Mouse (Mus musculus): Measurements from ENCODE around the gene Ell2.

Gene Ell2

DNA sequence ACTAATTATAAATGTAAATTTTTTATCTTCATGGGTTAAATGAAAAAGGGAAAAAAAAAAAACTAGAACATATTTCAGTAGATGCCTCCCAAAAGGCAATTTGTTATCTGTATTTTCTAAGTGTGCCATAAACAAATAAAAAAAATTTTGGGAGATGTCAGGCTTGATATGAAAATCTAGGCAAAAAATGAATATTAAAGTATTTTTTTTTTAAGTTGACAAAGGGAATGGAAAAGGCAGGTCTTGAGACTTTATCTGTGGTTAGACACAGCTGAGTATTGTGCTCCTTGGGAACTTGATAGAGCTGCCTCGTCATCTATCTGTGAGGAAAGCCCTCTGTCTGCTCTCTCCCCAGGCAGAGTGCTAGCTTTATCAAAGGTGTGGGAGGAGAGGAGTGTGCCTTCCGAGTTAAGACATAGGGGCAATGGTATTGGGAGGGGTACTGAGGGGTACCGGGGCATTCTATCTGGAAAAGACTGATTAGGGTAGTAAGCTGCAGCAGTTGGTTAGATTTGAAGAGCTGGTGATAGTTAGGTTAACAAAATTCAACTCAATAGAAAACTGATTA lies 27.1 kb downstream of the Ell2 start:
- DNase-seq: no peak

DNA sequence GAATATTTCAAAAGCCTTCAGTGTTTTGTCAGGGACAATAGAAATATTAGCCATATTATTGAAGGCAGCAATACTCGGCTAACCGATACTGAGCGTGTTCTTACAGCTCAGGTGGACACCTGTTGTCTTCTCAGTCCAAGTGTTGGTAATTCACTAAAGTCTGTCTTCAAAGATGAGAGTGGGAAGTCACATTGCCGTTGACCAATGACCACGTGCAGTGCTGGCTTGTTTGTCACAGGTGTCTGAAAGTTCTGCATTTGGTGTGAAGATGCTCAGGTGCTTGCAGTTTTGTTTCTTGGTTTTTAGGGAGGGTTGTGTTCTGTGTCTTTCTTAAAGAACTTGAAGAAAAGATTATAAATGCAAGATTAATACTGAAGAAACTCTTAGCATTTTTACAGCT lies 27.7 kb downstream of the Ell2 start:
- no peak for DNase-seq

DNA sequence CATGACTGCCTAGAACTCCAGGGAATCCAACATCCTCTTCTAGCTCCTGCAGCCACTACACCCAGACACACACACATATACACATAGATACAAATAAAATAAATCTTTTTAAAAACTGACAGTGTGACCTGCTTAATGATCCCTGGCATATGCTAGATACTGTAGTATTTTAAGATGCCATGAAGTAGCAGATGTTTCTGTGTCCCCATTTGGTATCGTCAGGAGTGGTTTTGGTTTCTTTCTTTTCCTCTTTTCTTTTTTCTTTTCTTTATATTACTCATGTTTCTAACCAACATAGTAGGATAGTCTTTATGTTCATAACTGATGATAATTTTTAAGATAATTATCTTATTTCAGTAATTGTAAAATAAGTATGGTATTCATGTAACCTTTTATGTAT lies 29.0 kb downstream of the Ell2 start:
- DNase-seq: no peak

DNA sequence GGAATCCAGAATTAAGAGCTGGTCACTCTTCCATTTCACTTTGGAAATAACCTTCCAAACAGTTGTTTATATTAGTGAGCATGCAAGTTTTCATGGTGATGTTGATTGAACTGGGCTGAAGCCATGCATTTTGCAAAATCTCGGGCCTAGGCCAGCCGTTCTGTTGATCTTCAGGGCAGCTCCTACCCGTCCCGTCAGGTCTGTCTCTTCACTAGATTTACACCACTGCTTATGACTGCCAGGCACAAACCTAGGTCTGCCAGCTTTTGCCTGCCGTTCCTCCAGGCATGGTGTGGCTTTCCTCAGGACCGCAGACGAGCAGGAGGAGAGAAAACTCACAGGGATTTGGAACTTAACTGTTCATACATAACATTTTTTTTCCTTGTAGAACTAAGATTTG lies 31.4 kb downstream of the Ell2 start:
- no peak for DNase-seq

DNA sequence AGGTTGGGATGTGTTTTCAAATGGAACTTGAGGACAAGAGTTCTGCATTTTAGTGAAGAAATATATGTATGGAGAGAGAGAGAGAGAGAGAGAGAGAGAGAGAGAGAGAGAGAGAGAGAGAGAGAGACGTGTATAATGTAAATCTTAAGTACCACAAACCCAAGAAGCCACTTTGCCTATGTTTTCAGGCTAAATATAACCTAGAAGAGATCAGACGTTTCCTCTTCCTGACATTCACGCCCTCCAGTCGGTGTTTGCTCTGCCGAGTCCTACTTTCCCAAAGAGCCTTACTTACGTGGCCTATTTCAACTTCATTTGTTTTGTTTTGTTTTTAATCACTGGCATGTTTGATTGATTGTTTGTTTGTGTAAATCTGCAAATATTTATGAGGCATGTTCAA lies 32.0 kb downstream of the Ell2 start:
- no peak for DNase-seq

DNA sequence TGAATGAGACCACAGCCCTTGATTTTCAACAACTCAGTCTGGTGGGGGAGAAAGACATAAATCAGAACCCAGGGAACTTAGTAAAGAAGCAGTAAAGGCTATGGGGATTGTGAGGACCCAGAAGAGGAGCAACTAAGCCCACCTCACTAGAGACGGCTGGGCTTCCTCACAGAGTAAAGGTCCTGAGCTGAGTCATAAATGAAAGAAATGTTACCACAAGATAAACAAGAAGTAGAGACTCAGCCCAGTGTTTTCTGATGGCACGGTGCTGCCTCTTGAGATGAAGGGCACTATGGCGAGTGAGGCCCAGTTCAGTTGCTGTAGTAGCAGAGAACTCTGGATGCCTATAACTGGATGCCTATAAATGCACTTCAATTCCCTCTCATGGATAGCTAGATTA lies 32.4 kb downstream of the Ell2 start:
- no peak for DNase-seq

DNA sequence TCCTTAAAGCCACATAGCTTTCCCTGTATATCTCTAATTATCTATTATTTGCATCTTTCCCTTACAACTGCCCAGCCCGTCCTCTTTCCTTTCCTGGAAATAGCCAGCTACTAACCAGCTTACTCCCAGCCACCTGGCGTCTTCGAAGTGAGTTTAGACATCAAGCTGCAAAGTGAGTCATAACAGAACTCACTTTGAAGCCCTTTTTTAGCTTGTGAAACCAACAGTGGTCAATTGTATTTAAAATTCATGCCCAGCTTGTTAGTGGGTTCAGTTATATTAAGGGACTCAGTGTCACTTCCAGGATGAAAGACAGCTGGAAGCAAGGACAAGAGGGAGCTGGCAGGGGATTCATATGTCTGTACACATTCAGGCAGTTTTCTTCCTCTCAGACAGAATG lies 33.5 kb downstream of the Ell2 start:
- no peak for DNase-seq

DNA sequence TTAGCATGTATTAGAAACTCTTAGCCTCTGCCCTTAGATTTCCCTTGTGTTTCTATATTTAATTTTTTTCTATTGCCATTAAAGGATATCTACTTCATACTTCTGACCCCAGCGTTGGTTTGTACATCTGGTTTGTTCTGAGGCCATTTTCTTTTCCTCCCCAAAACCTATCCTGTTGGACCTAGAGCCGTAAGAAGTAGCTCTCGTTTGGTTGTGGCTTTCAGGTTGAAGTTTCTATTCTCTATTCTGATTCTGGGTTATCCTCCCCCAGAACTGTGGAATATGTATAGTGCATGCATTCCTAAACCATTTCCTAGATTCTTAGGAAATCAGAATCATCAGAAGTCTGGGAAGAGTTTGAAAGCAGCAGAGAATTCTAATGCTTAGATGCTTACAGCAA lies 34.6 kb downstream of the Ell2 start:
- DNase-seq: no peak

DNA sequence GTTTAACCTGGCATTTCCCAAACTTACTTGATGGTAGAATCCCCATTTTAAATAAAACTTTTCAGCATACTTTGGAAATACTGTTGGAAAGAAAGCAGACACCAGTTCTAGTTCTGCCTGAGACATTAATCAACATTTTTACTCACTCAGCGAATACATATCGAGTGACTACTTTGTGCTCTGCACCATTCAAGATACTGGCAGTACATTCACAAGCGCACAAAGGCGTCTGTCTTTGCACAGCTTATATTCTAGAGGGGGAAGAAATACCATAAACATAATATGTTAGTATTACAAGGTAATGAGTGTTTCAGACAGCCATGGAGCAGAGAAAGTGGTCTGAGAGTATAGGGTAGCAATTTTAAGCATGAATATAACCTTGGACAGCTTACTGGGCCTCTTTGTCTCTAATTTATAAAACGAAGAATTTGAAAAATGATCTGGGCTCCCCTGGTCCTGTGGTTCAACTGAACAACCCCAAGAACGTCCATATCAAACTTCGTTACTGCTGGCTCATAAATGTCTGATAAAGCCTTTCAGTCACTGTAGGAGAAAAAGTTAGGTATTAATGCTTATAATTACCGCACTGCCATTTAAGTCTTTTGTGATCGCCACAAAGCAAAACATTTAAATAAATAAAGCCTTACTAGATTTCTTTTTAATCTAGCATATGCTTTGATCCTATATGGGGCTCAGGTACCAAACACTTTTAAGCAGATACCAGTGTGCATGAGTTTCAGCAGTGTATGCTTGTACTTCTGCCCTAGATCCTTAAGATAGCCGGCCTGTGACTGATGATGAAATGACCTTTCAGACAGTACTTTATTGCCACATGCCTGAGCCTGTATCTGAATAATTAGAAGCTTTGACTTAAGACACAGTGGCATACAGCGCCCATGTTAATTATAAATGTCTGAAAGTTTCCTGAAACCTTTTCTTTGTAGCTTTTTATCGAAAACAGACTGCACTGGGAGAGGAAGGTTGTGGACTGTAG lies 35.5 kb downstream of the Ell2 start:
- DNase-seq: no peak

DNA sequence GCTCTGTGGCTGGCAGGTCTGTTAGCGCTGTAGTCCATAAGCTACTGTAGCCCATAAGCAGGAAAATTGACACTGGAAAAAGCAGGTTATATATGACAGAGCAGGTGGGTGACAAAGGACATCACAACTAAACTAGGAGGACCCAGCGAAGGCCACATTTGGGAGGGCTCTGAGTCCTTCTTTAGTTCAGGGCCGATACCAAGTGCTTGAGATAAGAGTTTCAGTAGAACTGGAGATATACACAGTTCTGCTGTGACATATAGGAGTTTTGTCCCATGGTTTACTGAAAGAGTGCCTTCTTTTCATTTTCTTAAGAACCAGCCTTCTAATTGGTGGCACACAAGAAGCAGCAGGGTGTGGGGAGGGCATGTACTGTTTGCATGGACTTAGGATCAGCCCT lies 36.4 kb downstream of the Ell2 start:
- DNase-seq: no peak

DNA sequence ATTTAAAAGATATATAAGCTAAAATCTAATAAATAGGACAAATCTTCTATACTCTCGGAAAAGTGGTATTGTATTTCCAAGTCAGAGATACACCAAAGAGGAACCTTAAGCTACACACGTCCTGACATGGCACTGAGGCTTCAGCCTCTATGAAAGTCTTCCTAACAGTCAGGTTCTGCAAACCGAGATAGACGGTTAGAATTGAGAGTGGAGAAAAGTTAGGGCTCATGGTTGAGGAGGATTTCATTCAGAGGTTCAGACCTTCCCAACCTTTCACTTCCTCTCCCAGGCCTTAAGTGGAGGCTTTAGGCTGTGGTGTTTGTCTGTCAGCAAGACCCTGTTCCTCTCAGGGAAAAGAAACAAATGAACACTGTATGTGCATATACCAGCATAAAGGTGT lies 37.5 kb downstream of the Ell2 start:
- no peak for DNase-seq

DNA sequence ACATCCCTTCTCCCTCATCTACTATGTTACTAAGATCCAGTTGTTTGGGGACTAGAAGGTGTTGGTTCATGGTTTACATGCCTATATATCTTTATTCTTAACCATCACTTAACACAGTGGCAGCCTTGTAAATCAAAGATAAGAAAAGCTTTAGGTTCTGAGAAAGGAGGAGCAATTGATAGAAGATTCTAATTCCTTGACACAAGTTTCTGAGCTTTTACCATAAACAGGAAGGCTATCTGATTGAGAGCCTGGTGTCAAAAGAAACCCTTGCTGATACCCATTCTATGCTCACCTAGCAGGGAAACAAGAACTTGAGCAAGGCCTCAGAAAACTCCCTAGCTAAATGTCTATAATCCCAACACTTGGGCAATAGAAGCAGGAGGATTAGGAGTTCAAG lies 38.8 kb downstream of the Ell2 start:
- no peak for DNase-seq

DNA sequence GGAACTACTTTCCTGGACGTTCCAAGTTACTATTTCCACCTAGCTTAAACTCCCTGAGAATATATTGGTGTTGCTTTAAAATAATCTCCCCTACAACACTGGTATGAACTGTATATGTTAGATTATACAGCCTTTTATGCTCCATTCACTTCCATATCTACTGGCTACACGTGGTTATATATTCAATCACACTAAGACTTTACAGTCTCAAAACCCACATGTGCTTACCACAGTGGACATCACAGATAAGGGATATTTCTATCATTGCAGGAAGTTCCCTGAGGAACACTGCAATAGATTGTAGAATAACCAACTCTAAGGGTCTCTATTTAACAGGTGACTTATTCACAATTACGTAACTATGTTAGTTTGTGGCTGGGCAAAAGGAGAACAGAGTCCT lies 40.7 kb downstream of the Ell2 start:
- no peak for DNase-seq

DNA sequence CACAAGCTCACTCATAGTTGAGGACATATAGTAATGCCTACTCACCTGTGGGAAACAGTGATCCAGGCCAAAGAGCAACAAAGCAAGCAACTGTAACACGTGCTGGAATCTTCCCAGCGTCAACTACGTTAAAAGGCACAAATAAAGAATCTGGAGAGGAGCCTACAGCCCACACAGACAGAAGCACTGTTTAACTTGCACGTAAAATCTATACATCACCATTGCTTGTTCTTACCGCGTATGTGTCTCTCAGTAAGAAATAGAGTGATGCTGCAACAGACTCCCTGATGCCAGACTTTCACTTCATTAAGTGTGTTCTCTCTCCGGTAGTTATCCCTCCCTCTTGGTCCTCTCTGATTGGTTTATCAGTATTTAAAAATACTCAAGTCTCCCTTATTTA lies 42.1 kb downstream of the Ell2 start:
- DNase-seq: no peak

DNA sequence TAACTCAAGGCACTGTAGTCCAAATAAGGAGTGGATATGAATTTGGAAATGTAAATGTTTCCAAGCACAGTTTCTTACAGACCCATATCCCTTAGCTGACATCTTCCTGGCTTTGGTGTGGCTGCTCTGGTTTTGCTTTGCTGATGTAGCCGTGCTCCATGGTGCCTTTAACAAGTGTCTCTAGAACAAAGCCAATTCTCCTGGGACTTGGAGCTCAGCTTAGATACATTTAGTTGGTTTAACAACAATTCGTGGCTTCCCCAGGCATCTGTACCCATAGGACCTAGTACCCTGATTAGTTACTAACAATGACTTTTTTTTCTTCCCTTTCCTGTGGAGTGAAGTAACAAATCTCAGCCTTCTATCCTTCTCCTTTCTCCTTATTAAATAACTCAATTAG lies 44.2 kb downstream of the Ell2 start:
- no peak for DNase-seq

DNA sequence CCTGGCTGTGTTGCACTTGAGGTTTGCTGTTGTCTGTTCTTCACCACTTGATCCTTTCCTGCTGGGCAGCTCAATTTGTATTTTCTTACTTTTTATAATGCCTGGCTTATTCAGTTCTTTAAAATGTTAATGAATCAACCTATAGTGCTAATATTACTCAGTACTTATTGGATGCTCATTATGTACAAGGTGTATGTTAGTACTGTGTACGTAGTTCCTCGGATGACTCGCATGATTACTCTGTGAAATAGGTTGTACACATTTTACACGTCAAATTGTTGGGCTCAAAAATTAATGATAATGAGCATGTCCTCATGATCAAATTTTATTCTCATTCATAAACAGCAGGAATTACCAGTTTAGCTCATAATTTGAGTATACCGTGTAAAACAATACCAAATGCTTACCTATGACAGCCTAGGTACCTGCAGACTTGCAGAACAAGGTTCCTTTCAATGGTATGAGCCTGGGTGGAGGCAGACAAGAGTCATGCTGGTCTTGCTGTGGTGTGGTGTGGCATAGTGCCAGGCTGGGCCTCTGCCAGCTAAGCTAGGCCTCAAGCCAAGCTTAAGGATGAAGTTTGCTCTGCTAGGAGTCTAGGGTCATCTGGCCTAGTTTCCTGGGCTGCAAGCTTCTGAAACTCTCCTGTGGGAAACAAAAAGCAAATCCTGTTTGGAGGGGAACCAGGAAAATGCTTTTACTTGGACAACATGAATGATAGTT lies 45.8 kb downstream of the Ell2 start:
- no peak for DNase-seq

DNA sequence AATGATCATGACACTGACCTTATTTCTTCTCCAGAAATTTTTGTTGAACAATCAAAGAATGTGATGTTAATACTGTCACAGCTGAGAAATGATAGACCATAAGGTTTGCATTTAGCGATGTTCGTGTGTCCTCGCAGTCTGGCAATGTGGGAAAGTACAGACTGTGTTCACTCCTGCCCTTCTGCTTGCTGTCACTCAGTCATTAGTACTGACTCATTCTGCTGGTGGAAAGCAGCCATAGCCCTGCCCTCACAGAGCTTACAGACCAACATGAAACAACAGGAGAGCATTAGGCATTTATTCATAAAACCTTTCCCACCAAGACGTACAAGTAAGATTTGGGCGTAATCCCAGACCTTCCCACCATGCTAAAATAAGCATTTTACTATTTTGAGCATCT lies 47.8 kb downstream of the Ell2 start:
- DNase-seq: no peak

DNA sequence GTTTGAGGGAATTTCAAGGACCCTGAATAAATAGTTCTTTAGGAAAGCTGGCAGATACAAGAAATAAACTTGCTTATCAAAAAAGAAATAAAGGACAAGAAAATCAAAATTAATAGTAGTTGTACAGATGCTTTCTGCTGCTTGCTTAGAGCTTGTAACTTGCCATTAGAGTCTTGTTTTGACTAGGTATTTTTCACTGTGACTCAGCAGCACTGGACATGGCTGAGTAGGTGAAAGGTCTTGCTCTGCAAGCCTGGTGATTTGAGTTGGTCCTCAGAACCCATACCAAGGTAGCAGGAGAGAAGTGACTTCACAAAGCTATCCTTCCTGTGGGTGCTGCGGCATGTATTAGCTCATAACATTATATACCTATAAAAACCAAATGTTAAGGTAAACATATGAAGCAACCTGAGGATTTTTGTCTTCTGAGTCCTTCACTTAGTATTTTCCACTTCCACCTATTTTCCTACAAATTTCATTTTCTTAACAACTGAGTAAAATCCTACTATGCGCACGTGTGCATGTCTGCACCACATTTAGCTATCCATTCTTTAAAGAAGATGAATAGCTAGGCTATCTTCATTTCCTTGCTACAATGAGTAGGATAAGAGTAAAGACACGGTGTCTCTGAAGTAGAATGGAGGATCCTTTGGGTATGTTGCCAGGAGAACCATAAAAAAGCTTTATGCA lies 54.4 kb downstream of the Ell2 start:
- no peak for DNase-seq

DNA sequence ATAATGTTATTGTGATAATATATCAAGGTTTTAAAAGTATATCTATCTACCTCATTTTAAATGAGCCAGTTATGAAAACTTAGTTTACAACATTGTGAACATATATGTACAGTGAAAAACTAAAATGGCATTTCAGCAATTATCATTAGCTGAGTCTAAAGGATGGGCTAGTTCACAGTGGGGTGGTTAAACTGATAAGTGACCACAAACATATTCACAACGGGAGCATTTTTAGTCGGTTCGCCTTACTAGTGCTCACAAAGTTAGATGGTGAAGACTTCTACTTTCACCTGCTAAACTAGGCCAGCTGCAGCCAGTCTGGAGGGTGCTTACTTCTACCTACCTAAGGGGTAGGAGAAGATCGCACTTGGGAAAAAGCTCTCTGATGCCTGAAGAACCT lies 56.2 kb downstream of the Ell2 start:
- DNase-seq: no peak

DNA sequence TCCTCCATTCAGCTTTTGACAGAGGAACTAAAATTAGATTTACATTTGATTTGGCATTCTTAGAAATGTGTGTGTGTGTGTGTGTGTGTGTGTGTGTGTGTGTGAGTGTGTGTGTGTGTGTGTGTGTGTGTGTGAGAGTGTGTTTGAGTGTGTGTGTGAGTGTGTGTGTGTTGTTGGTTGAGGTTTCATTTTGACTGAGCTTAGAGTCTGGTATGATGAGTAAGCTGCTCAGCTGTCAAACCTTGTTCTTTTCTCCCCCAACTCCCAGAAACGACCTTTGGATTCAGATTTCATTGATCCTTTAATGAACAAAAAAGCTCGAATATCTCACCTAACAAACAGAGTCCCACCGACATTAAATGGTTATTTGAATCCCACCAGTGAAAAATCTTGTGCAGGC lies 56.7 kb downstream of the Ell2 start:
- DNase-seq: no peak

DNA sequence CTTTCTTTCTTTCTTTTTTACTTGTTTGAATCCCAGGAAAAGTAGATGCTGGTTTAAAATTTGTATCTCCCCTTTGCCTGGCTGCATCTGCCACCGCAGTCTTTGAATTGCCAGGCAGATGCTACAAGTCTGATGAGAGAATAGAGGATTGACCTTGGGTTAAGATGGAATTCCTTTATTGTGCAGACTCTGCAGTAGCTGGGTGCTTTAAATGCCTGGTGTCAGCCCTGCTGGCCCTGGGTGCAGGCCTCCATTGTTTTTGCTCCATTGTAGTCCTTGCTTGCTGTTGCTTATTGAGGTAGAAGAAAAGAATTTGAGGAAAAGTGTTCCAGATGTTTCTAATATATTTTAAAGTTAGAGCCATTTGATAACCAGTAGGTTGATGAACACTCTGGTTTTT lies 59.2 kb downstream of the Ell2 start:
- DNase-seq: no peak

DNA sequence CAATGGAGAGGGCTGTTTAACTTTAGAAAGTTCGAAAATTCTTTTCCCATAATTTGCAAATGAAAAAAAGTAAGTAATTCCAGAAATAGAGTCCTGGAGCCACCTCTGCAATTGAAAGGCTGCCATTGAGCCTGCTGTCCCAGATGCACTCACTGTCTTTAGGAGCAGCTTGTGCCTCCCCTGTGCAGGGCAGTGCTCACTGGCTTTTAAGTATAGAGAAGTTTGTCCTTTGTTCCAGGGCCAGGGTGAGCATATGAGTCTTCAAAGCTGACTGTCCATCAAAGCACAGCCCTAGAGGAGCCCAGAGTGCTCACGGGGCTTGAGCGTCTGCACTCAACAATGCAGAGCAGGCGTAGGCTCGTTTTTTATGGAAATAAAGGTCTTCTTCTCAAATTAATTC lies 59.7 kb downstream of the Ell2 start:
- no peak for DNase-seq

DNA sequence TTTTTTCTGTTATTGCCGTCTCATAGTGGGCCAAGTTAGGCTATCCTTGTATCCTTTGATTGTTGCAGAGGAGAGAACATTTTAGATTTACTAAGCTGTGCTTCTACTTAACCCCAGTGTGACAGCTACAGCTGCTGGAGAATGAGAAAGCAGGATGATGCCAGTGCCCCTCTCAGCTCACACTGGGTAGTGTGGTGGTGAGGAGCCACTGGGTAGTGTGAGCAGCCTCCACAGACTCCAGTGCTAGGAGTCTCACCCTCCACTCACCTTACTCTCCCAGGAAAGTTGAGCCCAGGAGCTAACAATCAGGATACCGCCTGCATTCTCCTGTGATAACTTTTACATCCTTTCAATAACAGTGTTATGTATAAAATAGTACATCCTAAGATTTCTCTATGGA lies 60.4 kb downstream of the Ell2 start:
- DNase-seq: no peak

DNA sequence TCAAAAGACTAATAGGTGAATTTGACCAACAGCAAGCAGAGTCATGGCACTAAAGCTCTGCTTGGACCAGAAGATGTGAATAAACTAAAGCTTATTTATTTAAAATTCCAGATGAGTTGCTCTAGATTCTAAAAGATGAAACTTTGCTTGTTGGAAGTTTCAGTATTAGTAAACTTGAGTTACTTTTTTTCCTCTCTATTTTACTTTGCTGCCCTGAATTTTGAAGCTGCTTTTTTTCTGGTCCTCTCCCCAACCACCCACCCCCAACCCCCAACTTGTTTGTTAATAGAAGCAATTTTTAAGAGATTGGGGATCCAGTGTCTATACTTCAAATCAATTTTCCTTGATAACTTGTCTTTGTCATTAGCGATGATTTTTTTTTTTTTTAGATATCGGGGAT lies 64.2 kb downstream of the Ell2 start:
- DNase-seq: no peak

Measured in retina, postnatal 1 day (tissue).